Mouse (Mus musculus) G1E (cell line): ENCODE measurements around the gene Nek6. TPM values are rescaled to one million over a fixed set of nuclear protein-coding genes. Genes with fewer than 3 reads are reported as not detected.

Experiments used
- ATAC-seq: 2 replicates; pipeline ENCODE4 v1.8.0; 2016; ENCODE audit warnings: mild to moderate bottlenecking; ENCODE audit not compliant: insufficient number of reproducible peaks, poor library complexity, low FRiP score, severe bottlenecking; ENCODE audit errors: extremely low read depth
- DNase-seq: peaks from one replicate; pipeline ENCODE4 v3.0.0; 2012; ENCODE audit warnings: low spot score
- H3K27me3 ChIP-seq: 2 replicates; pipeline ENCODE4 v1.6.1; 2012; ENCODE audit warnings: mild to moderate bottlenecking, low read length, inconsistent platforms; ENCODE audit not compliant: insufficient read depth
- H3K36me3 ChIP-seq: replicated peaks from 2 replicates; pipeline ENCODE3; 2012; ENCODE audit warnings: mild to moderate bottlenecking, inconsistent platforms
- H3K4me1 ChIP-seq: 2 replicates; pipeline ENCODE4 v1.6.1; 2012; ENCODE audit warnings: low read depth, low read length, inconsistent platforms, mixed read lengths; ENCODE audit not compliant: insufficient read depth
- H3K4me3 ChIP-seq: 2 replicates; pipeline ENCODE4 v1.5.1; 2012; ENCODE audit warnings: low read depth, mild to moderate bottlenecking, inconsistent platforms, low read length, moderate library complexity, mixed read lengths
- H3K9me3 ChIP-seq: replicated peaks from 2 replicates; pipeline ENCODE4 v1.6.1; 2012; ENCODE audit warnings: inconsistent platforms
- CTCF ChIP-seq: IDR thresholded peaks from 2 replicates; pipeline ENCODE4 v1.5.1; 2012; ENCODE audit warnings: low read depth, low read length, inconsistent platforms, mixed read lengths
- GATA1 ChIP-seq: IDR thresholded peaks from 2 replicates; pipeline ENCODE4 v1.6.1; 2012; ENCODE audit warnings: borderline replicate concordance, low read length, inconsistent platforms, mixed read lengths
- GATA2 ChIP-seq: IDR thresholded peaks from 2 replicates; pipeline ENCODE4 v1.6.1; 2012; ENCODE audit warnings: low read depth, low read length, inconsistent platforms, borderline replicate concordance
- POLR2AphosphoS5 ChIP-seq: IDR thresholded peaks from 2 replicates; pipeline ENCODE4 v1.6.1; 2012; ENCODE audit warnings: low read depth, low read length, inconsistent platforms; ENCODE audit not compliant: insufficient replicate concordance
- TAL1 ChIP-seq: conservative IDR thresholded peaks from 2 replicates; pipeline ENCODE4 v1.6.1; 2012; ENCODE audit warnings: low read depth, low read length, inconsistent platforms, mixed read lengths
- polyA plus RNA-seq: library from polyadenylated mRNA; stranded (reverse); fragments of >175 nt; gene quantifications from 2 replicates; pipeline ENCODE4 v1.2.3, GENCODE M21; 2012
- total RNA-seq, 2 experiments: library from RNA; stranded (forward) in 1 of 2; stranded (reverse) in 1 of 2; fragments of 200-1000 nt in 1 of 2; fragments of >200 nt in 1 of 2; fragmentation: Nextera tagmentation in 1 of 2; gene quantifications; 2 replicates each; pipeline ENCODE4 v1.2.3; 2014 to 2017

Gene Nek6
- total and polyA plus RNA-seq, 3 experiments, result 95.8 to 180 (median 113) TPM

GRCm38 (mm10) chr2:38533322-38533721, 21.9 kb downstream of the Nek6 start:
- no peaks in the 10 kb centered on the region for H3K27me3 ChIP-seq
- peaks cover 100% of the 10 kb centered on the region for H3K4me1 ChIP-seq
- H3K9me3 ChIP-seq, result no peaks in the 10 kb centered on the region
- peak; percentile 50 for DNase-seq
- ATAC-seq, result peak; percentile 9; the same call in 1 of the 2 replicates
- H3K36me3 ChIP-seq, result peaks cover 72% of the 10 kb centered on the region
- TF ChIP-seq GATA2 (no peak), TAL1 (peak; percentile 84)
- H3K4me3 ChIP-seq, result peak overlapping the region; percentile 61; the same call in 1 of the 2 replicates

- no peak for ATAC-seq
- H3K27me3 ChIP-seq, result no peaks in the 10 kb centered on the region
- TF ChIP-seq GATA2 (no peak), CTCF (no peak), POLR2AphosphoS5 (no peak), GATA1 (no peak), TAL1 (no peak)
- no peaks in the 10 kb centered on the region for H3K9me3 ChIP-seq
- no peak for DNase-seq
- H3K36me3 ChIP-seq, result peaks cover 72% of the 10 kb centered on the region
- H3K4me3 ChIP-seq, result no peak overlapping the region; the same call in 1 of the 2 replicates
- peaks cover 100% of the 10 kb centered on the region for H3K4me1 ChIP-seq
These were observed 22.3 kb downstream of the Nek6 start for GRCm38 (mm10) chr2:38533767-38534166.

DNA sequence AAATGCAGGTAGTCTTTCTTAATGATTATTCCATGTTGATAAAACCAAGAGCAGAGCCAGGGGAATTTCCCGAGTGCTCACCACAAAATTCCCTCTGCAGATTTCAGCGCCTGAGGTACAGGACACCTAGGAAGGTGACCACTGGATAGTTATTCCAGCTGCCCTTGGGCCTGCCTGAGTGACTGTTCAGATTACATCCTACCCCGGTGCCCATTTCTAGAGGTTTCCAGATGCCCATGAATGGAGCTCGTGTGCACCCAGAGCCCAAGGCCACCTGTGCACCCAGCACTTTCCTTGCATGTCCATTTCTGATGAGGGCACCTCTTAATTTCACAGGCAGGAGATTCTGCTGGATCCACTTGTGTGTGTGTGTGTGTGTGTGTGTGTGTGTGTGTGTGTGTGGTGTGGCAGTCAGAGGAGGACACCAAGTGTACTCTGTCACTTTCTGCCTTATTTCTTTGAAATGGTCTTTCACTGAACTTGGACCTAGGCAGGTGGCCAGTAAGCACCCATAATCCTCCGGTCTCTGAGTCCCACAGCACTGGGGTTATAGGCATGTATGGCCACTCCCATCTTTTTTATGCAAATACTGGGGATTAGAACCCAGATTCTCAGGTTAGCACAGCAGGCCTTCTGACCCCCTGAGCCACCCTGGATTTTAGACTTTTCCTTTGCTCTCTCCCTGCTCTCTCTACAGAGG, 22.9 kb downstream of the Nek6 start:
- DNase-seq (no peak), ATAC-seq (no peak)
- TF ChIP-seq TAL1 (no peak), GATA2 (no peak)
- H3K36me3 ChIP-seq, result peaks cover 72% of the 10 kb centered on the region
- no peaks in the 10 kb centered on the region for H3K9me3 ChIP-seq
- H3K4me1 ChIP-seq, result peaks cover 100% of the 10 kb centered on the region
- H3K27me3 ChIP-seq, result no peaks in the 10 kb centered on the region
- peak overlapping the region; percentile 16; the same call in 1 of the 2 replicates for H3K4me3 ChIP-seq

DNA sequence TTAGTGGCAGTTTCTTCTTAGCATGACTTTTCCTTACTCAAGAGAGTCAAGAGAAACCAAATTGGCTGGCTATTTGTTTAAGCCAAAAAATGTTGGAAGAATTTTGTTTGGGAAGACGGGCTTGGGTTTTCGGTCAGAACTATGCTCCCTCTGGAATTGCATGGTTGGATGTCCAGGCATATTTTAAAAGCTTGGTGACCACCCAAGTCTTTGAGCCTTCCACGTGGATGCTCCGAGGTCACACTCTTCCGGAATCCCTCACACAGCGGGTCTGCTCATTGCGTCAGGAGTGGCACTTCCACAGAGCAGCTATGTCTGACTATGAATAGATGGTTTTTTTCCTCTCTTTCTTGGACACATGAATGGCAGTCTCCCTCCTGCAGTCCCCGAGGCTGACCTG, 23.6 kb downstream of the Nek6 start:
- Histone ChIP-seq H3K9me3 (no peaks in the 10 kb centered on the region), H3K4me3 (peak overlapping the region; percentile 65; the same call in 1 of the 2 replicates), H3K4me1 (peaks cover 100% of the 10 kb centered on the region), H3K36me3 (peaks cover 72% of the 10 kb centered on the region), H3K27me3 (no peaks in the 10 kb centered on the region)
- ATAC-seq (no peak), DNase-seq (no peak)
- TF ChIP-seq GATA1, result no peak
- no peak for TF ChIP-seq GATA2
- TF ChIP-seq CTCF, result no peak
- TF ChIP-seq TAL1, result no peak
- TF ChIP-seq POLR2AphosphoS5, result no peak

GRCm38 (mm10) chr2:38535521-38536220, 24.2 kb downstream of the Nek6 start:
- Histone ChIP-seq H3K36me3 (peaks cover 74% of the 10 kb centered on the region), H3K4me3 (peak overlapping the region; percentile 65; the same call in 1 of the 2 replicates), H3K9me3 (no peaks in the 10 kb centered on the region), H3K27me3 (no peaks in the 10 kb centered on the region), H3K4me1 (peaks cover 100% of the 10 kb centered on the region)
- TF ChIP-seq GATA1 (no peak), TAL1 (peak; percentile 48; the same call in 1 of the 2 replicates), CTCF (no peak), POLR2AphosphoS5 (no peak), GATA2 (no peak)
- DNase-seq, result peak; percentile 49
- peak; percentile 46 for ATAC-seq

GRCm38 (mm10) chr2:38536331-38536731, 24.9 kb downstream of the Nek6 start:
- Histone ChIP-seq H3K9me3 (no peaks in the 10 kb centered on the region), H3K27me3 (no peaks in the 10 kb centered on the region), H3K4me1 (peaks cover 100% of the 10 kb centered on the region), H3K4me3 (peak overlapping the region; percentile 65), H3K36me3 (peaks cover 78% of the 10 kb centered on the region)
- DNase-seq (peak; percentile 83), ATAC-seq (peak; percentile 57)
- no peak for TF ChIP-seq GATA1
- peak; percentile 71 for TF ChIP-seq TAL1
- peak; percentile 31; the same call in 1 of the 2 replicates for TF ChIP-seq GATA2
